Mouse (Mus musculus): ENCODE data around the gene Rtn4. TPM values are rescaled to one million over a fixed set of nuclear protein-coding genes. Genes with fewer than 3 reads are reported as not detected.
A peak's percentile ranks its signal among the peaks of the same experiment; 100 is the strongest.

Rtn4 gene
- total and polyA plus RNA-seq, 3 experiments: 46.5 to 202 (median 57.8) TPM

DNA sequence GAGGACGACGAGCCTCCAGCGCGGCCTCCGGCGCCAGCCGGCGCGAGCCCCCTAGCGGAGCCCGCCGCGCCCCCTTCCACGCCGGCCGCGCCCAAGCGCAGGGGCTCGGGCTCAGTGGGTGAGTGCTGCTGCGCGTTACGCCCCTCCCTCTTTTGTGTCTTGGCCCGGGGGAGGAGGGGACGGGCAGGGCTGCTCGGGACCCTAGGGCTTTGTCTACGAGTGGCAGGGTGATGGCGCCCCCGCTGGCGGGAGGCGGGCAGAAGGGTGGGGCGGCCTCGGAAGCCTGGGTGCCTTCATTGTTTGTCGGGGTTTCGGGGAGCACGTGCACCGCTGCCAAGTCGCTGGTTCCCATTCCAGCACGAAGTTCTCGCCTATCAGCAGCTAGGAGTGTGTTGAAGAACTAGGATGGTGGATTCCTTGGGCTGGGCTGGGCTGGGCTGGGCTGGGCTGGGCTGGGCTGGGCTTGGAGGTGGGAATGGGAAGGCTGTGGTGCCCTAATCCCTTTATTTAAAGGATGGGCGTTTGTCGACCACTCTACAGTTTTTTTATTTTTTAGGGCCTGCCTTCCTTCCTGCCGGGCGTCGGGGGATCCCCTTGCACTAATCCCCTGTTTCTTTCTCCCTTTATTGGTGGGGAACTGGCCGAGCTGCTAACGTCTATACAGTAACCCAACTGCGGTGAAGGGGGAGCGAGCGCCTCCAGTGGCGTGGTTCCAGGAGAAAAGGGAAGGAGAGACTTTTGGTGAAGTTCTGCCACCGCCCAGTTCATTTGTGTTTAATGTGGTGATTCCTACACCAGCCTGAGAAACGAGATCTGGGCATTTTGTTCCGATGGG is 1.0 kb downstream of the Rtn4 start (continued):
- TF ChIP-seq HCFC1 (IDR thresholded peaks at IDR 0.05; ENCODE audit: low read depth, low read length) (peak; percentile 44; the same call in 1 of the 2 replicates), ZNF384 (IDR thresholded peaks at IDR 0.05; ENCODE audit: low read depth, low read length) (no peak), GATA1 (IDR thresholded peaks at IDR 0.05; ENCODE audit: low read depth, low read length) (no peak), UBTF (IDR thresholded peaks at IDR 0.05; ENCODE audit: borderline replicate concordance, insufficient read depth, low read depth, low read length) (peak; percentile 77; the same call in 1 of the 2 replicates)

DNA sequence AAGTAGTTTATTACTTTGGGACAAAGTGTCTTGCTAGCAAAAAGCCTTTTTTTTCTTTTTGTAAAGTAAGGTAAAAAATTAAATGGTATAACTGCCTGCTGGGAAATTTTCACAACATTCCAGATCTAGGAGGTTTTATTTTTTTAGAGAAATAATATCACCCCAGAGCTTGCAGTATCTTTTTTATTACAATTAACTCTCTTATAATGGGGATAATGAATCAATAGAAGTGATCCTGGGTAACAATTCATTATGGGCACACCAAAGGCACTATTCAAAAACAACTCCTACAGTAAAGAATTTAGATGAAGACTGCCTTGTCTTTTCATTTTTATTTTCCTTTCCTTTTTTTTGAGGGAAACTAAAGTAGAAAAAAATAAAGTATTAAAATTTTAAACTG is 2.0 kb downstream of the Rtn4 start:
- Histone ChIP-seq H3K36me3 (ENCODE audit: control insufficient read depth in 1 of 2, insufficient read depth in 2 of 2, low read length in 2 of 2) (peaks cover under 1 to 26% of the 10 kb centered on the region in 2 experiments; a peak in 3 of 4 replicates), H3K9me3 (replicated peaks; ENCODE audit: insufficient read depth, low read length) (no peaks in the 10 kb centered on the region), H3K4me1 (ENCODE audit: control insufficient read depth in 1 of 2, insufficient read depth in 2 of 2, low read length in 2 of 2) (peaks cover 0 to 25% of the 10 kb centered on the region in 2 experiments; a peak in 2 of 4 replicates), H3K79me2 (ENCODE audit: control insufficient read depth, insufficient read depth, low read length, poor library complexity) (peaks cover 31% of the 10 kb centered on the region), H3K27me3 (ENCODE audit: control insufficient read depth in 1 of 2, insufficient read depth in 2 of 2, low read length in 2 of 2) (no peaks in the 10 kb centered on the region), H3K4me3 (ENCODE audit: control insufficient read depth in 1 of 2, insufficient read depth in 1 of 2, low read depth in 2 of 2, low read length in 2 of 2) (peak overlapping the region in 1 of 2 experiments; percentile 74; a peak in 2 of 4 replicates), H3K27ac (ENCODE audit: control insufficient read depth, low read depth, low read length) (no peak overlapping the region), H3K9ac (ENCODE audit: control insufficient read depth, low read depth, low read length, poor library complexity, severe bottlenecking) (no peak overlapping the region)
- no peak for DNase-seq (ENCODE audit: low read depth, low spot score)
- TF ChIP-seq TBP (IDR thresholded peaks at IDR 0.05; ENCODE audit: low read depth, low read length) (no peak), NELFE (IDR thresholded peaks at IDR 0.05; ENCODE audit: low read depth, low read length) (no peak), MEF2A (IDR thresholded peaks at IDR 0.05; ENCODE audit: extremely low read depth, insufficient replicate concordance, low read depth, low read length, poor library complexity, severe bottlenecking) (no peak), NRF1 (IDR thresholded peaks at IDR 0.05; ENCODE audit: insufficient read depth, low read depth, low read length, poor library complexity, severe bottlenecking) (no peak), MXI1 (IDR thresholded peaks at IDR 0.05; ENCODE audit: low read depth, low read length) (no peak), MAFK (IDR thresholded peaks at IDR 0.05; ENCODE audit: borderline replicate concordance, low read depth, low read length) (no peak), BHLHE40 (IDR thresholded peaks at IDR 0.05; ENCODE audit: borderline replicate concordance, low read depth, low read length) (no peak), MAX (IDR thresholded peaks at IDR 0.05; ENCODE audit: low read length) (no peak), USF2 (IDR thresholded peaks at IDR 0.05; ENCODE audit: borderline replicate concordance in 1 of 2, insufficient read depth in 1 of 2, low read depth in 1 of 2, low read length in 2 of 2) (no peak), E2F4 (IDR thresholded peaks at IDR 0.05; ENCODE audit: borderline replicate concordance, low read depth, low read length) (no peak), POLR2AphosphoS2 (IDR thresholded peaks at IDR 0.05; ENCODE audit: low read length) (no peak), RCOR1 (IDR thresholded peaks at IDR 0.05; ENCODE audit: low read depth, low read length) (no peak), ZNF384 (IDR thresholded peaks at IDR 0.05; ENCODE audit: low read depth, low read length) (no peak), POLR2A (IDR thresholded peaks at IDR 0.05; ENCODE audit: control insufficient read depth in 1 of 2, insufficient read depth in 1 of 2, low read depth in 1 of 2, low read length in 2 of 2, poor library complexity in 1 of 2) (no peak), ZMIZ1 (IDR thresholded peaks at IDR 0.05; ENCODE audit: low read depth, low read length) (no peak), MYB (IDR thresholded peaks at IDR 0.05; ENCODE audit: low read depth, low read length) (no peak), POLR2AphosphoS5 (IDR thresholded peaks at IDR 0.05; ENCODE audit: borderline replicate concordance, low read depth, low read length) (no peak), UBTF (IDR thresholded peaks at IDR 0.05; ENCODE audit: borderline replicate concordance, insufficient read depth, low read depth, low read length) (no peak)

All from MEL (cell line).